Mouse (Mus musculus) embryonic facial prominence, embryonic 14.5 days (tissue): ENCODE measurements around the gene Spats1. TPM values are rescaled to one million over a fixed set of nuclear protein-coding genes. Genes with fewer than 3 reads are reported as not detected.
A peak's percentile ranks its signal among the peaks of the same experiment; 100 is the strongest.

Source experiments
- ATAC-seq: fragments of 200-750 bp; cut with Nextera tagmentation; 2 replicates; pipeline ENCODE4 v1.8.0; 2017; ENCODE audit warnings: low read depth, moderate number of reproducible peaks, moderate TSS enrichment
- DNase-seq: peaks from one replicate; pipeline ENCODE4 v3.0.0-alpha.2; 2015; ENCODE audit warnings: low spot score
- H3K27ac ChIP-seq: fragments of 300-500 bp; sonication (generic); replicated peaks from 2 replicates; pipeline ENCODE4 v1.5.1; 2014; ENCODE audit warnings: low read depth, mild to moderate bottlenecking, low read length, moderate library complexity
- H3K27me3 ChIP-seq: fragments of 300-500 bp; sonication (generic); replicated peaks from 2 replicates; pipeline ENCODE4 v1.6.1; 2014; ENCODE audit warnings: low read length; ENCODE audit not compliant: control insufficient read depth, insufficient read depth
- H3K36me3 ChIP-seq: fragments of 300-500 bp; sonication (generic); 2 replicates; pipeline ENCODE4 v1.6.1; 2014; ENCODE audit warnings: low read length, mixed read lengths; ENCODE audit not compliant: control insufficient read depth, insufficient read depth
- H3K4me1 ChIP-seq: fragments of 300-500 bp; sonication (generic); 2 replicates; pipeline ENCODE4 v1.6.1; 2014; ENCODE audit warnings: antibody characterized with exemption, low read length; ENCODE audit not compliant: control insufficient read depth, insufficient read depth
- H3K4me2 ChIP-seq: fragments of 300-500 bp; sonication (generic); 2 replicates; pipeline ENCODE4 v1.6.1; 2014; ENCODE audit warnings: low read depth, mild to moderate bottlenecking, low read length, moderate library complexity, mixed read lengths
- H3K4me3 ChIP-seq: fragments of 300-500 bp; sonication (generic); 2 replicates; pipeline ENCODE4 v1.5.1; 2014; ENCODE audit warnings: low read depth, mild to moderate bottlenecking, low read length
- H3K9ac ChIP-seq: fragments of 300-500 bp; sonication (generic); 2 replicates; pipeline ENCODE4 v1.6.1; 2014; ENCODE audit warnings: low read depth, mild to moderate bottlenecking, low read length, moderate library complexity, mixed read lengths
- H3K9me3 ChIP-seq: fragments of 300-500 bp; sonication (generic); 2 replicates; pipeline ENCODE4 v1.6.1; 2016; ENCODE audit warnings: low read length; ENCODE audit not compliant: control insufficient read depth
- WGBS: fragments of 180-500 bp; shearing (Covaris S2); extraction: QIAGEN DNeasy Blood & Tissue Kit; methylation state at CpG from one replicate; pipeline ENCODE4 v1.1.7; 2014; 5-methylcytosine and 5-hydroxymethylcytosine counted together
- polyA plus RNA-seq: library from polyadenylated mRNA; unstranded; fragments of >200 nt; fragmentation: Nextera tagmentation; extraction: Ambion mirVana; gene quantifications from 2 replicates; pipeline ENCODE4 v1.2.1, GENCODE M21; 2014

Gene Spats1
- polyA plus RNA-seq, 1 experiment from 2014 or later: 0.95 TPM

DNA sequence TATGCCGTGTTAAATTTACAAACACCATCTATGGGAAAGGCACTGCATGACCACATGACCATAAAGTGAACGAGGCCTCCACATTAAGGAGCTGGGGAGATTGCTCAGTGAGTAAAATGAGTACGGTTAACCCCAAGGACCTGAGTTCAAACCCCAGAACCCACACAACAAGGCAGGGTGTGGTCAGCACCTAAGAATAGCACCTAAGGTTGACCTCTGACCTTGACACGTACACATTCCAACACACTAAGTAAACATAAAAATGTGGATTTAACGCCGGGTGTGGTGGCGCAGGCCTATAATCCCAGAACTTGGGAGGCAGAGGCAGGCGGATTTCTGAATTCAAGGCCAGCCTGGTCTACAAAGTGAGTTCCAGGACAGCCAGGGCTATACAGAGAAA is 25.6 kb downstream of the Spats1 start:
- Histone ChIP-seq H3K4me2 (no peak overlapping the region), H3K36me3 (peaks cover 11% of the 10 kb centered on the region; the same call in 1 of the 2 replicates), H3K9ac (no peak overlapping the region), H3K27me3 (no peaks in the 10 kb centered on the region), H3K27ac (no peak overlapping the region), H3K4me1 (no peaks in the 10 kb centered on the region), H3K9me3 (no peaks in the 10 kb centered on the region), H3K4me3 (no peak overlapping the region)
- 93% methylated on average over 8 of the region's 8 CpGs for WGBS
- ATAC-seq (no peak), DNase-seq (no peak)

DNA sequence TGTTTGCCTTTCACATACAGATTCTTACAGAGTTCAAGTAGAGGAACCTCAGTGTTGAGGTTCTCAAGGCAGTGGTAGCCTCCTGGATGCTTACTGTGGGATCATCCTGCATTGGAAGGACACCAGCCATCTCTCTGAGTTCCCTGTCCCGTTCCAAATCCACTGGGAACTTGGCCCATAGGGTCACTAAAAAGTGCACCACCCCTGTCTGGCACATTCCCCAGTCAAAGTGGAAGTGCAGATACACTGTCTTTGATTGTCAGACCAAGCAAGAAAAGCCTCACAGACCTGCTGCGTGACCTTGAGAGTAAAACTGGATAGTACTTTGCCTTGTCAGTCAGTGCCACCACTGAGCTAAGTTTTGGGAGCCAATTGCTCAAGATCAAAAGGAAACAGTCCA is 28.2 kb downstream of the Spats1 start:
- Histone ChIP-seq H3K4me1 (no peaks in the 10 kb centered on the region), H3K27me3 (no peaks in the 10 kb centered on the region), H3K27ac (no peak overlapping the region), H3K9me3 (no peaks in the 10 kb centered on the region), H3K36me3 (peaks cover 15% of the 10 kb centered on the region; the same call in 1 of the 2 replicates), H3K4me2 (no peak overlapping the region), H3K9ac (no peak overlapping the region), H3K4me3 (no peak overlapping the region)
- 82% methylated on average over 2 of the region's 2 CpGs for WGBS
- ATAC-seq (no peak), DNase-seq (no peak)

DNA sequence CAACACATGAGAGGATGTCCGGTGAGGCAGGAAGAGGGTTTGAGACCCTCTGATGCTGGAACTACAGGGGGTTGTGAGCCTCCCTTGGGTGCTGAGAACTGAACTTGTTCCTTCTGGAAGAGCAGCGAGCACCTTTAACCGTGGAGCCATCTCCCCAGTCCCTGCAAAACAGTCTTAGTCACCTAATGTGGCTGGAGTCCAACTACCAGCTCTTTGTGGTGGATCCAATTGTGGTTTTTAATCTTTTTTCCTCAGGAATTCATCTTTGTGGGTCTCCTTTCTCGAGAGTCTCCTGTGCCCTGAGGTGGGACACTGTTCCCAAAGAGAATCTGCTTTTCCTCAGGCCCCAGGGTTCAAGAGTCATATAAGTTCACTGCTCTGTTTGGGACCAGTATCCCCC is 29.3 kb downstream of the Spats1 start:
- Histone ChIP-seq H3K4me1 (no peaks in the 10 kb centered on the region), H3K4me2 (no peak overlapping the region), H3K9ac (no peak overlapping the region), H3K27me3 (no peaks in the 10 kb centered on the region), H3K36me3 (peaks cover 17% of the 10 kb centered on the region), H3K27ac (no peak overlapping the region), H3K9me3 (no peaks in the 10 kb centered on the region), H3K4me3 (no peak overlapping the region)
- WGBS: 82% methylated on average over 4 of the region's 4 CpGs
- DNase-seq (no peak), ATAC-seq (no peak)

DNA sequence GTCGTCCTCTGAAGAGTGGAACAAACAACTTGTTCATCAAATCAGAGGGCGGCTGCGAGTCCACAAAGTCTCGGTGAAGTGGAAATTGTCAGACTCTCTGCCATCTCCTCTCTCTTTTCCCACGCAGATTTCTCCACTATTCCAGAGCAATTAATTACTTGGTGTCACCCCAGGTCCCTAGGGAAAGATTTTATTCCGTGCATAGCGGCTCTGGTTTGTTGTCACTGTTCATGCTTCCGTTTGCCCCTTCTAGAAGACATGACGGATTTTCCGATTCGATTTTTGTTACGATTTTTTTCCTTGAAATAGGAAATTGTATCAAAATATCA is 41.0 kb downstream of the Spats1 start:
- no peak for DNase-seq

DNA sequence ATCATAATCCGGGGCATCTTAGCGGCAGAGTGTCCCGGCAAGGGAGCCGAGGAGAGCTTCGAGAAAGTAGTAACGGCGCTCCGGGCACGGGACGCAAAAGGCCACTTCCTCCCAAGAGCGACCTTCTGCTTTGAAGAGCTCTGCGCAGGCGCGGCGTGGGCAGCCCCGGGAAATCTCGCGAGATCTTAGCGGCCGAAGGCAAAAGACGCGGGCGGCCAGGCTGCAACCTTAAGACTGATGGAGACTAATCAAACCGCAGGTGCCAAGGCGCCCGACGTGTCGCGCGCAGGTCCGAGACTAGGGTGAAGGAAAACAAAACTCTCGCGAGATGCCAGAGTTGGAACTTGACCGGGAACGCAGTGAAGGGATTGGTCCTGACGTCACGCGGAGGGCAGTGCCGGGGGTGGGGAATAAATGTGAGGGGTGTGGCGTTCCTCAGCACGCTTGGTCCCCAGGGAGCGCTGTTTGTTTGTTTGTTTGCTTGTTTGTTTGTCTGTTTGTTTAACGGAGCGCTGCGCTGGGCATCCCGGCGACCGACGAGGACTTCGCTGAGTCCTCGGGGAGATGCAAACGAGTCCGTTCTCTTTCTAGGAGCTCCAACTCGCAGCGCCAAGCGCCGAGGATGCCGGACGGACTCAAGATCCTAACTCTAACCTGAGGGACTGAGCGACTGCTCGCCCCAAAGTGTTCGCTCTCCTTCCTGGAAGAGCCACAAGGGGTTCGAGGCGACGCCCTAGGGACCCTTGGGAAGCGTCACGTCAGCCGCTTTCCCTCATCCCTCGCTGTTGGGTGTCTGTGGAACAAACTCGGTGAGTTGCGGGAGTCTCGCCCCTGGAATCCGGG is 41.6 kb downstream of the Spats1 start, which contains the start of gene Cdc5l:
Gene Cdc5l, minus strand, starts transcription at position 319 of the 843 bp plus-strand sequence.
- H3K36me3 ChIP-seq: peaks cover 7% of the 10 kb centered on the region
- ATAC-seq: peak; percentile 97
- no peaks in the 10 kb centered on the region for H3K27me3 ChIP-seq
- peak within 1 kb of the TSS; percentile 94 for H3K9ac ChIP-seq
- H3K4me3 ChIP-seq: peak within 1 kb of the TSS; percentile 91
- DNase-seq: peak; percentile 99
- H3K4me2 ChIP-seq: peak within 1 kb of the TSS; percentile 90
- H3K27ac ChIP-seq: peak within 1 kb of the TSS; percentile 98
- WGBS: under 1% methylated on average over 73 of the region's 73 CpGs
- H3K4me1 ChIP-seq: peaks cover 17% of the 10 kb centered on the region
- H3K9me3 ChIP-seq: no peaks in the 10 kb centered on the region

More for the DNA sequence above, 41.0 kb downstream of the Spats1 start:
- Histone ChIP-seq H3K4me1 (peaks cover 17% of the 10 kb centered on the region), H3K27ac (peak overlapping the region; percentile 98), H3K4me3 (peak overlapping the region; percentile 91), H3K27me3 (no peaks in the 10 kb centered on the region), H3K4me2 (peak overlapping the region; percentile 80), H3K9ac (peak overlapping the region; percentile 94), H3K9me3 (no peaks in the 10 kb centered on the region), H3K36me3 (peaks cover 7% of the 10 kb centered on the region)
- ATAC-seq: no peak
- WGBS: 7% methylated on average over 12 of the region's 12 CpGs

DNA sequence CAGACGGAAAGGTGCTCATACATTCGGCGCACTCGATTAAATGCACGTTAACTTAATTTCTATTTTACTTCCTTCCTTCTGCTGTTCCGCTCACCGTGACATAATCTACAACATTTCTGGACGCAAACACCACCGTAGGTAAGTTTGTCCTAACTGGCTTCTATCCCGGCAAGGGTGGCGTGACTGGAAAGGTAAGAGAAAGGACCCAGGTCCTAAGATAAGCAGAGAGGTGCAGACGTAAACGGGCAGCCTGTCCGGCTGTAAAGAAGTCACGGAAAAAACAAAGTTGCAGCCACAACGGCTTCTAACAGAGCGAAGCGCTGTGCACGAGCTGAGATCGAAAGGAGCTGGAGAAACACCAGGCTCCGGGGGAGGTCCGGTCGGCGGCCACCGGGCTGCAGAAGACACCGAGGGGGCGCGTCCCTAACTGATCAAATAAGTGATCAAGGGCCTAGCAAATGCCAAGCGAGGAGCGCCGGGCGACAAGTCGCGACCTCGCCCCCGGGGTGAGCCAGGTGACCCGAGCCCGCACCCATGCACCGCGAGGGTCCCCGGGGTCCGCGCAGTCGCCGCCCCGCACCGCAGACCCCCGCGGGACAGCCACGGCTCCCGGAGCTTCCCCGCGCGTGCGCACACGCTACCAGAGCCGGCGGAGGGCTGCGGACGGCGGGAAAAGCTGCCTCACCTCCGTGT is 42.4 kb downstream of the Spats1 start:
- peak; percentile 84 for ATAC-seq
- Histone ChIP-seq H3K27me3 (no peaks in the 10 kb centered on the region), H3K9me3 (no peaks in the 10 kb centered on the region), H3K4me2 (peak overlapping the region; percentile 90), H3K4me1 (peaks cover 17% of the 10 kb centered on the region), H3K27ac (peak overlapping the region; percentile 98), H3K4me3 (peak overlapping the region; percentile 91), H3K9ac (peak overlapping the region; percentile 94), H3K36me3 (peaks cover 7% of the 10 kb centered on the region)
- WGBS: under 1% methylated on average over 33 of the region's 62 CpGs
- DNase-seq: no peak

DNA sequence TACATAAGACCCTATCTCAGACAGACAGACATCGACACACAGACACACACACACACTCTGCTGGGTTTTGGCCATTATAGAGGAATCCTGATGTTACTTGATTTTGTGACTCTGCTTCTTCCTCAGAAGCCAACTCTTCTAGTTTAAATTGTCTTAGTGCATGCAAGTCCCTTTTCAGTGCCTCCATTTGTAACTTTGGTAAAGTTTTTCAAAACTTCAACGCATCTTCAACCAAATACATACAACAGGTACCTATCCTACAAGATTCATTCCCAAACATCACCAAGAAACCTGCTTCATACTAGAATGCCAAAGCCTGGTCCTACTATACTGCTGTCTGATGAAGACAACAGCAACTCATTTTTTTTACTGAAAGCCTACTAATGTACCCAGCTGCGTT is 43.2 kb downstream of the Spats1 start:
- DNase-seq (no peak), ATAC-seq (no peak)
- Histone ChIP-seq H3K9ac (peak overlapping the region; percentile 94), H3K9me3 (no peaks in the 10 kb centered on the region), H3K36me3 (peaks cover 12% of the 10 kb centered on the region), H3K4me2 (peak overlapping the region; percentile 90), H3K27me3 (no peaks in the 10 kb centered on the region), H3K4me1 (peaks cover 17% of the 10 kb centered on the region), H3K4me3 (peak overlapping the region; percentile 91), H3K27ac (no peak overlapping the region)
- 68% methylated on average over 3 of the region's 3 CpGs for WGBS

DNA sequence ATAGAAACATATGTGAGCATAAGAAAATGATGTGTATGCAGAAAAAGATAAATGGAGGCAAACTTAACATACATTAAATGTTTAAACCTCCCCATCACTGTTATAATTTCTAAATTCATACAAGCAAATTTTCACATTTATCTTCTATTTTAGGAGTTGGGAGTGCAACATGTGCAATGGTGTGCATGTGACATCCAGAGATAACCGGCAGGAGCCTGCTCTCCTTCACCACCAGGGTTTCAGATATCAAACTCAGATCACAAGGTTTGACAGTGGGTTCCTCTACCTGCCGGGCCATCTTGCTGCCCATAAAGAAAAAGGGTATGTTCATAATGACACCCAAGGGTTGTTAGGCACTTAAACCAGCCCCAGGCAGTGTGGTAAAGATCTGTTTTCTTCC is 57.8 kb downstream of the Spats1 start:
- no peak overlapping the region for H3K9ac ChIP-seq
- no peaks in the 10 kb centered on the region for H3K4me1 ChIP-seq
- WGBS: 77% methylated on average over 2 of the region's 2 CpGs
- H3K27ac ChIP-seq: no peak overlapping the region
- no peak overlapping the region for H3K4me2 ChIP-seq
- ATAC-seq: no peak
- H3K4me3 ChIP-seq: no peak overlapping the region
- no peak for DNase-seq
- no peaks in the 10 kb centered on the region for H3K27me3 ChIP-seq
- H3K9me3 ChIP-seq: no peaks in the 10 kb centered on the region
- peaks cover 82% of the 10 kb centered on the region for H3K36me3 ChIP-seq
